Mouse (Mus musculus) heart, postnatal 0 days (tissue): ENCODE data around the gene Hoxb6. TPM values are rescaled to one million over a fixed set of nuclear protein-coding genes. Genes with fewer than 3 reads are reported as not detected.

Source experiments
- ATAC-seq: fragments of 200-750 bp; cut with Nextera tagmentation; 2 replicates; pipeline ENCODE4 v1.8.0; 2017; ENCODE audit warnings: low read depth, moderate number of reproducible peaks, moderate library complexity; ENCODE audit not compliant: insufficient read depth
- DNase-seq: peaks from one replicate; pipeline ENCODE4 v3.0.0-alpha.2; 2016; ENCODE audit warnings: low spot score
- H3K27ac ChIP-seq: fragments of 300-500 bp; sonication (generic); 2 replicates; pipeline ENCODE4 v1.5.1; 2014; ENCODE audit warnings: low read depth, mild to moderate bottlenecking
- H3K27me3 ChIP-seq: fragments of 300-500 bp; sonication (generic); 2 replicates; pipeline ENCODE4 v1.6.1; 2014; ENCODE audit warnings: low read length, mixed read lengths; ENCODE audit not compliant: control insufficient read depth, insufficient read depth
- H3K36me3 ChIP-seq: fragments of 300-500 bp; sonication (generic); replicated peaks from 2 replicates; pipeline ENCODE4 v1.6.1; 2014; ENCODE audit warnings: low read length, mixed read lengths; ENCODE audit not compliant: control insufficient read depth, insufficient read depth
- H3K4me1 ChIP-seq: fragments of 300-500 bp; sonication (generic); 2 replicates; pipeline ENCODE4 v1.6.1; 2014; ENCODE audit warnings: antibody characterized with exemption; ENCODE audit not compliant: control insufficient read depth, insufficient read depth
- H3K4me2 ChIP-seq: fragments of 300-500 bp; sonication (generic); 2 replicates; pipeline ENCODE4 v1.6.1; 2014; ENCODE audit warnings: low read depth, mild to moderate bottlenecking, low read length, moderate library complexity
- H3K4me3 ChIP-seq: fragments of 300-500 bp; sonication (generic); 2 replicates; pipeline ENCODE4 v1.5.1; 2014; ENCODE audit warnings: low read depth, low read length
- H3K9ac ChIP-seq: fragments of 300-500 bp; sonication (generic); replicated peaks from 2 replicates; pipeline ENCODE4 v1.6.1; 2014; ENCODE audit warnings: low read depth, low read length, mixed read lengths
- H3K9me3 ChIP-seq: fragments of 300-500 bp; sonication (generic); replicated peaks from 2 replicates; pipeline ENCODE4 v1.6.1; 2016; ENCODE audit warnings: low read length; ENCODE audit not compliant: control insufficient read depth
- CTCF ChIP-seq: IDR thresholded peaks from 2 replicates; pipeline ENCODE4 v1.5.1; 2016; ENCODE audit warnings: antibody characterized with exemption, control low read depth, low read depth
- EP300 ChIP-seq: IDR thresholded peaks from 2 replicates; pipeline ENCODE4 v1.6.1; 2016; ENCODE audit warnings: antibody characterized with exemption, low read depth
- WGBS: fragments of 180-500 bp; shearing (Covaris S2); extraction: QIAGEN DNeasy Blood & Tissue Kit; methylation state at CpG from one replicate; pipeline ENCODE4 v1.1.7; 2014; 5-methylcytosine and 5-hydroxymethylcytosine counted together
- polyA plus RNA-seq: library from polyadenylated mRNA; unstranded; fragments of >200 nt; fragmentation: Nextera tagmentation; extraction: Ambion mirVana; gene quantifications from 2 replicates; pipeline ENCODE4 v1.2.1, GENCODE M21; 2015
- total RNA-seq: library from RNA; depleted of rRNA; stranded (reverse); fragments of >200 nt; gene quantifications from 2 replicates; pipeline ENCODE4 v1.2.3, GENCODE M21; 2014; ENCODE audit warnings: low replicate concordance

The Hoxb6 gene
- total and polyA plus RNA-seq, 2 experiments from 2014 or later, result not detected

GRCm38 (mm10) chr11:96321846-96322245 is 29.6 kb downstream of the Hoxb6 start:
- Histone ChIP-seq H3K4me2 (no peak overlapping the region), H3K4me3 (no peak overlapping the region)

GRCm38 (mm10) chr11:96322738-96323137 is 30.5 kb downstream of the Hoxb6 start:
- H3K27me3 ChIP-seq, result peaks cover 100% of the 10 kb centered on the region
- H3K4me3 ChIP-seq, result no peak overlapping the region
- ATAC-seq (no peak), DNase-seq (no peak)
- no peaks in the 10 kb centered on the region for H3K9me3 ChIP-seq
- no peak overlapping the region for H3K9ac ChIP-seq
- no peak overlapping the region for H3K4me2 ChIP-seq
- no peak overlapping the region for H3K27ac ChIP-seq
- H3K36me3 ChIP-seq, result no peaks in the 10 kb centered on the region
- TF ChIP-seq EP300 (no peak), CTCF (no peak)
- no peaks in the 10 kb centered on the region for H3K4me1 ChIP-seq
- 24% methylated on average over 6 of the region's 6 CpGs for WGBS

More at GRCm38 (mm10) chr11:96321846-96322245, 29.6 kb downstream of the Hoxb6 start:
- H3K4me1 ChIP-seq, result no peaks in the 10 kb centered on the region
- peaks cover 100% of the 10 kb centered on the region for H3K27me3 ChIP-seq
- no peak overlapping the region for H3K9ac ChIP-seq
- ATAC-seq, result no peak
- H3K27ac ChIP-seq, result no peak overlapping the region
- DNase-seq, result no peak
- WGBS, result 41% methylated on average over 5 of the region's 5 CpGs
- H3K9me3 ChIP-seq, result no peaks in the 10 kb centered on the region
- no peak for TF ChIP-seq CTCF
- TF ChIP-seq EP300, result no peak
- no peaks in the 10 kb centered on the region for H3K36me3 ChIP-seq

- DNase-seq (no peak), ATAC-seq (no peak)
- Histone ChIP-seq H3K36me3 (no peaks in the 10 kb centered on the region), H3K4me2 (no peak within 1 kb of the TSS), H3K9me3 (no peaks in the 10 kb centered on the region), H3K27me3 (peaks cover 100% of the 10 kb centered on the region), H3K4me1 (no peaks in the 10 kb centered on the region), H3K9ac (no peak within 1 kb of the TSS), H3K4me3 (no peak within 1 kb of the TSS), H3K27ac (no peak within 1 kb of the TSS)
- TF ChIP-seq EP300 (no peak), CTCF (no peak)
- WGBS, result 30% methylated on average over 10 of the region's 10 CpGs
These were observed 30.9 kb downstream of the Hoxb6 start, which contains the start of gene Hoxb3 for GRCm38 (mm10) chr11:96323154-96323553. Gene Hoxb3, plus strand, starts transcription at chr11:96323326.

GRCm38 (mm10) chr11:96324125-96324524 is 31.8 kb downstream of the Hoxb6 start:
- Histone ChIP-seq H3K4me2 (no peak overlapping the region), H3K9me3 (no peaks in the 10 kb centered on the region), H3K9ac (no peak overlapping the region), H3K27me3 (peaks cover 100% of the 10 kb centered on the region), H3K4me1 (no peaks in the 10 kb centered on the region), H3K36me3 (no peaks in the 10 kb centered on the region), H3K4me3 (no peak overlapping the region), H3K27ac (no peak overlapping the region)
- no peak for DNase-seq
- no peak for ATAC-seq
- TF ChIP-seq EP300 (no peak), CTCF (no peak)
- WGBS, result 15% methylated on average over 5 of the region's 5 CpGs

GRCm38 (mm10) chr11:96324965-96325364 is 32.7 kb downstream of the Hoxb6 start:
- no peak for TF ChIP-seq EP300
- no peak for TF ChIP-seq CTCF
- Histone ChIP-seq H3K36me3 (no peaks in the 10 kb centered on the region), H3K9me3 (no peaks in the 10 kb centered on the region), H3K4me3 (no peak overlapping the region), H3K27me3 (peaks cover 100% of the 10 kb centered on the region), H3K27ac (no peak overlapping the region), H3K4me2 (no peak overlapping the region), H3K4me1 (no peaks in the 10 kb centered on the region), H3K9ac (no peak overlapping the region)
- ATAC-seq (no peak), DNase-seq (no peak)
- 24% methylated on average over 8 of the region's 8 CpGs for WGBS

- no peak for ATAC-seq
- H3K4me3 ChIP-seq, result no peak overlapping the region
- no peak overlapping the region for H3K27ac ChIP-seq
- no peak overlapping the region for H3K9ac ChIP-seq
- H3K4me1 ChIP-seq, result no peaks in the 10 kb centered on the region
- no peak overlapping the region for H3K4me2 ChIP-seq
- H3K27me3 ChIP-seq, result peaks cover 100% of the 10 kb centered on the region
- 15% methylated on average over 22 of the region's 22 CpGs for WGBS
- DNase-seq, result no peak
- TF ChIP-seq CTCF, result no peak
- TF ChIP-seq EP300, result no peak
- no peaks in the 10 kb centered on the region for H3K9me3 ChIP-seq
- H3K36me3 ChIP-seq, result no peaks in the 10 kb centered on the region
These were observed 33.5 kb downstream of the Hoxb6 start for GRCm38 (mm10) chr11:96325747-96326212.
